Mouse (Mus musculus) embryonic fibroblast, embryonic 13.5 days (primary cell): ENCODE measurements around the gene Atg4b. TPM values are rescaled to one million over a fixed set of nuclear protein-coding genes. Genes with fewer than 3 reads are reported as not detected.

Experiments used
- H3K27ac ChIP-seq: 2 replicates; pipeline ENCODE4 v1.5.1; 2012; ENCODE audit warnings: low read length, control low read depth, inconsistent platforms; ENCODE audit not compliant: insufficient read depth
- H3K4me1 ChIP-seq: 2 replicates; pipeline ENCODE4 v1.6.1; 2011; ENCODE audit warnings: low read length; ENCODE audit not compliant: control insufficient read depth, insufficient read depth
- H3K4me3 ChIP-seq: 2 replicates; pipeline ENCODE4 v1.5.1; 2011; ENCODE audit warnings: mild to moderate bottlenecking, control low read depth, low read length; ENCODE audit not compliant: insufficient read depth
- CTCF ChIP-seq: IDR thresholded peaks from 2 replicates; pipeline ENCODE4 v1.5.1; 2011; ENCODE audit warnings: mild to moderate bottlenecking, control low read depth, low read length, moderate library complexity, borderline replicate concordance; ENCODE audit not compliant: insufficient read depth
- POLR2A ChIP-seq: IDR thresholded peaks from 2 replicates; pipeline ENCODE4 v1.6.1; 2011; ENCODE audit warnings: low read depth, mild to moderate bottlenecking, control low read depth, low read length, moderate library complexity
- polyA plus RNA-seq: library from polyadenylated mRNA; stranded (reverse); fragments of >200 nt; gene quantifications from 2 replicates; pipeline ENCODE4 v1.2.4, GENCODE M21; 2011; ENCODE audit warnings: low read depth; ENCODE audit not compliant: missing spikeins, insufficient read length

Gene Atg4b
- polyA plus RNA-seq = 92.8 and 110 TPM in 2 replicates

GRCm38 (mm10) chr1:93751290-93751689 is at the start of gene Atg4b:
TSS of gene Atg4b (plus strand) at chr1:93751500.
- 0 out of 2 replicates have a peak, but pooled peaks cover 2% of the 10 kb centered on the region for H3K4me1 ChIP-seq
- H3K4me3 ChIP-seq = no peak within 1 kb of the TSS
- TF ChIP-seq CTCF (no peak), POLR2A (no peak)
- H3K27ac ChIP-seq = no peak within 1 kb of the TSS

GRCm38 (mm10) chr1:93702106-93702505 is 49.2 kb upstream of the Atg4b start:
- no peak overlapping the region for H3K4me3 ChIP-seq
- TF ChIP-seq CTCF (no peak), POLR2A (no peak)
- H3K27ac ChIP-seq = no peak overlapping the region
- no peaks in the 10 kb centered on the region; the same call in 1 of the 2 replicates for H3K4me1 ChIP-seq

GRCm38 (mm10) chr1:93703472-93704048 is 47.7 kb upstream of the Atg4b start:
- Histone ChIP-seq H3K4me1 (no peaks in the 10 kb centered on the region; the same call in 1 of the 2 replicates), H3K27ac (no peak overlapping the region), H3K4me3 (no peak overlapping the region)
- TF ChIP-seq POLR2A (no peak), CTCF (no peak)

- TF ChIP-seq POLR2A = no peak
- no peak for TF ChIP-seq CTCF
- Histone ChIP-seq H3K4me3 (no peak overlapping the region), H3K4me1 (no peaks in the 10 kb centered on the region; the same call in 1 of the 2 replicates), H3K27ac (no peak overlapping the region)
Observed at GRCm38 (mm10) chr1:93704341-93704740, 47.0 kb upstream of the Atg4b start.

- TF ChIP-seq CTCF = no peak
- no peak for TF ChIP-seq POLR2A
- Histone ChIP-seq H3K4me1 (no peaks in the 10 kb centered on the region; the same call in 1 of the 2 replicates), H3K4me3 (no peak overlapping the region), H3K27ac (no peak overlapping the region)
Observed at GRCm38 (mm10) chr1:93705389-93705788, 45.9 kb upstream of the Atg4b start.

GRCm38 (mm10) chr1:93716166-93716565 is 35.1 kb upstream of the Atg4b start:
- no peak overlapping the region for H3K4me3 ChIP-seq
- no peak overlapping the region for H3K27ac ChIP-seq
- peaks cover 5% of the 10 kb centered on the region for H3K4me1 ChIP-seq
- no peak for TF ChIP-seq CTCF
- no peak for TF ChIP-seq POLR2A

GRCm38 (mm10) chr1:93721557-93721956 is 29.7 kb upstream of the Atg4b start:
- H3K27ac ChIP-seq = no peak overlapping the region
- H3K4me3 ChIP-seq = no peak overlapping the region
- no peak for TF ChIP-seq CTCF
- no peak for TF ChIP-seq POLR2A
- H3K4me1 ChIP-seq = peaks cover 11% of the 10 kb centered on the region

GRCm38 (mm10) chr1:93724623-93725022 is 26.7 kb upstream of the Atg4b start:
- peaks cover 6% of the 10 kb centered on the region for H3K4me1 ChIP-seq
- TF ChIP-seq CTCF (no peak), POLR2A (no peak)
- H3K4me3 ChIP-seq = no peak overlapping the region
- no peak overlapping the region for H3K27ac ChIP-seq

GRCm38 (mm10) chr1:93725665-93726064 is 25.6 kb upstream of the Atg4b start:
- TF ChIP-seq POLR2A (no peak), CTCF (no peak)
- H3K4me3 ChIP-seq = no peak overlapping the region

GRCm38 (mm10) chr1:93726116-93726515 is 25.2 kb upstream of the Atg4b start:
- TF ChIP-seq CTCF = no peak
- TF ChIP-seq POLR2A = no peak
- peaks cover 6% of the 10 kb centered on the region for H3K4me1 ChIP-seq
- H3K4me3 ChIP-seq = no peak overlapping the region
- no peak overlapping the region for H3K27ac ChIP-seq

More at GRCm38 (mm10) chr1:93725665-93726064, 25.6 kb upstream of the Atg4b start:
- Histone ChIP-seq H3K4me1 (peaks cover 6% of the 10 kb centered on the region), H3K27ac (no peak overlapping the region)
